Mouse (Mus musculus): ENCODE results near the gene Tbc1d14. TPM values are rescaled to one million over a fixed set of nuclear protein-coding genes. Genes with fewer than 3 reads are reported as not detected.

Tbc1d14 gene
- 100 to 1,000 TPM; 150 to 155 TPM for total RNA-seq (2023)

DNA sequence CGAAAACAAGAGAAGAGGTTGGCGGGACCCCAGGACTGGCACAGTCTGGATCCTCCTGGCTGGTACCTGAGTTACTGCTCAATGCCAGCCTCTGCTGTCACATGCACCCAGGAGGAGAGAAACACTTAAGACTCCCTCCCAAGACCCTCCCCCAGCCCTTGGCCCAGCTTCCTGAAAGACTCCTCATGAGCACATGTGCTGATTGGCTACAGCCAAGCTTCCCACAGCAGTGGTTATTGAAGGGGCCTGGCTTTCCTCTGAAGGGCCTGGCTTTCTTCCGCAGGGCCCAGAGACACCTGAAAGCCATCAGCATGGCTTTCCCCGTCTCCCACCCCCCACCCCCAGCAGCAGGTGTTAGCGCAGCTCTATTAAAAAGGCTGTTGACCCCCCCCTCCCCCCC, at the start of gene Tbc1d14:
Gene Tbc1d14 (minus strand): TSS at position 101 of the 400 bp plus-strand sequence.

DNA sequence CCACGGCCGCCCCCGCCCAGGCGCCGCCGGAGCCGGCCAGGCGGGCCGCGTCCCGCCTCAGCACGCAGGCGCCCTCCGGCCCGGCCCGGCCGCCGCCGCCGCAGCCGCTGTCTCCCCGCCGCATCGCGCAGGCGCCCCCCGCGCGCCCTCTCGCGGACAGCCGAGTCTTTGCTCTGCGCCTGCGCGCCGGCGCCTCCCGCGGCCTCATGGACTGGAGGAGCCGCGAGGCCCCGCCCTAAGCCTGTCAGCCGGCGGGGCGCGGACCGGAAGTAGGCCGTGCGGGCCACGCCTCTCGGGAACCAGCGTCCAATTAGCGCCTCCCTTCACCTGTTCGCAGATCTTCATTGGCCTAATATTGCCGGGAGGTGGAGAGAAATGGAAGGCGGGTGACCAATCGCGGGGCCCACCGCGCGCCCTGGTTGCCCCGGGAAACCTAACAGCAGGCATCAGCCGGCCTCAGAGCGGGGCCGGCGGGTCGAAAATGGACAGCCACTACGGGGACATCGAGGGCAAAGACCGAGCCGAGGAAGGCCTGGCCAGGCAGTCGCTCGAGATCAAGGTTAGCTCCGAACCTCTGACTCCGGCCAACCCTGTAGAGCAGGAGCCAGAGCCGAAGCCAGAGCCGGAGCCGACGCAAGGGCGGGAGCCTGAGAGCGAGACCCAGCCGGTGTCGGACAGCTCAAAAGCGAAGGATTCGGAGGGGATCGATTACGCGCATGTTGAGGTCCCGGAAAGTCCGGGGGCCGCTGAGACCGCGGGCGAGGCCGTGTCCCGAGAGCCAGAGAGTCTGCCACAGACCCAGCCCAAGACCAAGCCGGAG, 108.7 kb downstream of the Tbc1d14 start, which contains the start of the genes Tada2b and Ccdc96:
Gene Tada2b (minus strand): TSS at position 115 of the 820 bp plus-strand sequence.
Gene Ccdc96 (plus strand): TSS at position 418 of the 820 bp plus-strand sequence.

DNA sequence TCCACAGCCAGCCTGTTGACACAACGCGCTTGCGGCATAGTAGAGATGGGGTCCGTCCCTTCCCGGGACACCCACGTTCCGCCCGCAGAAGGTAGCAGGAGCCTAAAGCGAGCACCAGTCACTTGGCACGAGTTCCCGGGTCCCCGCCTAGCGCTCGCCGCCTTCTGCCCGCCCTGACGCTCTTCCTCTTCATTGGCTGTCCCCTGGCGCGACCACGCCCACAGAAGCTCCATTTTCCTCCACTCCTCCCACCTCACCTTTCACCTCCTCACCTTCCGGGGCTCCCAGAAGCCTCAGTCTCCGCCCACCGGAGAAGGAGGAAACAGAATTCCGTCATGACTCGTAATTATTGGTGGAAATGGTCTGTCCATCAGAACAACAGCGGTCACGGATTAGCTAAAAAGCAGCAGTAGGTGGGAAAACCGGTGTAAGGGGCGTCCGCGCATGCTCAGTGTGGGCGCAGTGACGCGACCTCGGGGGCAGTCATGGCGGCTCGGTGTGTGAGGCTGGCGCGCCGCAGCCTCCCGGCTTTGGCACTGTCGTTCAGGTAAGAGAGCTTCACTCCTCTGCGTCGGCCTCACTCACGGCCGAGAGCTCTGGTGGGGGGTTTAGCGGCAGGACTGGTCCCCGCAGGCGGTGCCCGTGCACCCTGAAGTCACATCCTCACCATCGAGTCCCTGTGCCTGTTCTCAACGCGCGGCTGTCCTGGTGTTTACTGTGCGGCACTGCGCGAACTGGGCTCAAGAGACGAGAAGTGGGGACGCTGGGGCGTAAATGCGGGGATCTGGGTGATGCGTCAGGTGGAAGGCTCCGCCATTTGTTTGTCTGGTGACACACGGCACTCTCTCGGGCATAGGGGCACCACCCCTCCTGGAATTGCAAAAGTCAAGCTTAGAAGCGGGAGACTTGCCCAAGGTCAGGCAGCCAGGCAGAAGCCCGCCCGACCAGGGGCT, 128.1 kb downstream of the Tbc1d14 start, which contains the start of gene Grpel1:
Gene Grpel1 (plus strand): TSS at position 290 of the 953 bp plus-strand sequence.

Other genes with a start within 250 kb of the Tbc1d14 start
- 1 to 10 TPM; 2.4 to 3.7 TPM for gene Sorcs2, start 195.1 kb downstream of the Tbc1d14 start, total RNA-seq (2023)
- gene Grpel1, start 128.3 kb downstream of the Tbc1d14 start, total RNA-seq (2023): 10 to 100 TPM; 21.0 to 22.6 TPM
- 10 to 100 TPM; 31.7 to 36.0 TPM for gene Tada2b, start 109.0 kb downstream of the Tbc1d14 start, total RNA-seq (2023)
- gene Ccdc96, start 108.7 kb downstream of the Tbc1d14 start, total RNA-seq (2023): under 1 TPM; 0.49 to 0.53 TPM
- gene D5Ertd579e, start 102.7 kb upstream of the Tbc1d14 start, total RNA-seq (2023): 10 to 100 TPM; 39.4 to 47.2 TPM
- 10 to 100 TPM; 22.8 to 29.5 TPM for gene Bloc1s4, start 155.4 kb upstream of the Tbc1d14 start, total RNA-seq (2023)
- 100 to 1,000 TPM; 145 to 151 TPM for gene Mrfap1, start 203.5 kb upstream of the Tbc1d14 start, total RNA-seq (2023)
- gene Man2b2, start 237.4 kb upstream of the Tbc1d14 start, total RNA-seq (2023): 10 to 100 TPM; 56.1 to 68.6 TPM